Mouse (Mus musculus) lung, postnatal 0 days (tissue): Measurements from ENCODE around the gene Trim75. TPM values are rescaled to one million over a fixed set of nuclear protein-coding genes. Genes with fewer than 3 reads are reported as not detected.

Source experiments
- ATAC-seq: fragments of 200-750 bp; cut with Nextera tagmentation; 2 replicates; pipeline ENCODE4 v1.8.0; 2017; ENCODE audit warnings: moderate library complexity
- DNase-seq: peaks from one replicate; pipeline ENCODE4 v3.0.0-alpha.2; 2016; ENCODE audit warnings: low spot score
- H3K27ac ChIP-seq: fragments of 300-500 bp; sonication (generic); 2 replicates; pipeline ENCODE4 v1.5.1; 2014; ENCODE audit warnings: antibody characterized with exemption, mild to moderate bottlenecking, low read length, mixed read lengths
- H3K27me3 ChIP-seq: fragments of 300-500 bp; sonication (generic); replicated peaks from 2 replicates; pipeline ENCODE4 v1.6.1; 2014; ENCODE audit warnings: low read length, mixed read lengths; ENCODE audit not compliant: insufficient read depth
- H3K36me3 ChIP-seq: fragments of 300-500 bp; sonication (generic); 2 replicates; pipeline ENCODE4 v1.6.1; 2014; ENCODE audit warnings: low read length, mixed read lengths; ENCODE audit not compliant: insufficient read depth
- H3K4me1 ChIP-seq: fragments of 300-500 bp; sonication (generic); 2 replicates; pipeline ENCODE4 v1.6.1; 2014; ENCODE audit warnings: antibody characterized with exemption, low read depth, low read length, mixed read lengths; ENCODE audit not compliant: insufficient read depth
- H3K4me2 ChIP-seq: fragments of 300-500 bp; sonication (generic); replicated peaks from 2 replicates; pipeline ENCODE4 v1.6.1; 2014; ENCODE audit warnings: low read depth, mild to moderate bottlenecking, low read length, moderate library complexity, mixed read lengths
- H3K4me3 ChIP-seq: fragments of 300-500 bp; sonication (generic); 2 replicates; pipeline ENCODE4 v1.5.1; 2014; ENCODE audit warnings: low read depth, low read length
- H3K9ac ChIP-seq: fragments of 300-500 bp; sonication (generic); replicated peaks from 2 replicates; pipeline ENCODE4 v1.6.1; 2014; ENCODE audit warnings: low read depth, mild to moderate bottlenecking
- H3K9me3 ChIP-seq: fragments of 300-500 bp; sonication (generic); 2 replicates; pipeline ENCODE4 v1.6.1; 2016; ENCODE audit warnings: low read length, mixed read lengths
- CTCF ChIP-seq: IDR thresholded peaks from 2 replicates; pipeline ENCODE4 v1.5.1; 2016; ENCODE audit warnings: antibody characterized with exemption, mild to moderate bottlenecking
- EP300 ChIP-seq: IDR thresholded peaks from 2 replicates; pipeline ENCODE4 v1.6.1; 2016; ENCODE audit warnings: antibody characterized with exemption, mild to moderate bottlenecking, control low read depth
- WGBS: fragments of 180-500 bp; shearing (Covaris S2); extraction: QIAGEN DNeasy Blood & Tissue Kit; methylation state at CpG from one replicate; pipeline ENCODE4 v1.1.7; 2014; 5-methylcytosine and 5-hydroxymethylcytosine counted together
- polyA plus RNA-seq: library from polyadenylated mRNA; unstranded; fragments of >200 nt; fragmentation: Nextera tagmentation; extraction: Ambion mirVana; gene quantifications from 2 replicates; pipeline ENCODE4 v1.2.1, GENCODE M21; 2015

Gene Trim75
- polyA plus RNA-seq, 1 experiment from 2014 or later, result not detected

DNA sequence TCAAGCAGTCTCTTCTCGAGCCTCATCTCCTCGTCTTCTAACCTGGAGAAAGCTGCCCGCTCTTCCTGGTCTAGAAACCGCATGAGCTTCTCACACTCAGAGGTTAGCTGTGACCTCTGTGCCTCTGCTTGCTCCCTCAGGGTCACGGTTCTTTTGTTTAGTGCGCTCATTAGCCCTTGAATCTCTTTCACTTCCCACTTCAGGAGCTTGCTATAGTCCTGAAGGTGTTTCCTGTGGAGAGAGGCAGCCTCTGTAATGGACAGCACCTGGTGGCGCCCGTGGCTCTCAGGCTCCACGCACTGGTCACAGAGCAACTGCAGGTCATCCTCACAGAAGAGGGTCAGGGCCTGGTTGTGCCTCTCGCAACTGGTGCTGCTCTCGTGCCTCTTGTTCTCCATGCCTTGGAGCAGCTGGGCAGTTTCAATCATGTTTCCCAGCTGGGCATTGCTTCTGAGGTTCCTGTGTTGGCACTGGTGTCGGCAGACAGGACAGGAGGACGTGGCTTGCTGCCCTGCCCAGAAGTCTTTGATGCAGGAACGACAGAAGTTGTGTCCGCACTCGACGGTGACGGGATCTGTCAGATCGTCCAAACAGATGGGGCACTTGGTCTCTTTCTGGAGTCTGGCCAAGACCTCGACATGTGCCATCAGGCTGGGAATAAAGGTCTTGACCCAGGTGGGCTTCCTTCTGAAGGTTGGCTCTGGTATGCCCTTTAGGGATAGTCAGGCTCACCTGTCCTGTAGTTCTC is 4.3 kb downstream of the Trim75 start:
- H3K27me3 ChIP-seq, result no peaks in the 10 kb centered on the region

DNA sequence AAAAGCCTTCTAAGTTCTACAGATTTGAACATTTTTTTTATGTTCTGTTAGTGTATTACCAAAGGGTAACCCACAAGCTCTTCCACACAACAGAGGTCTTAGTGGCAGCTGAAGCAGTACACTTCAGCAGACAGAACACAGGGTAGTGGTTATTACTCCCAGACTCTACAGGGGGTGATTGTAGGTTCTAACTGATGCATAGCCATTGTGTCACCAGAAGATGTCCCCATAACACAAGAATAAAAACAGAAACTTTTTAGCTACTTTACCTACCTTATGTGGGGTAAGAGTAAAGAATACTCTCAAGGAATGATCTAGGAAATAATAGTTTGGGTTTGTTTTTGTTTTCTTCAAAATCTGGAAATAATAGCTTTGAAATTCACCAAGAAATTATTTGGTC is 24.8 kb downstream of the Trim75 start:
- no peak overlapping the region for H3K4me3 ChIP-seq
- no peak overlapping the region for H3K4me2 ChIP-seq
- no peak overlapping the region for H3K9ac ChIP-seq
- DNase-seq, result peak; percentile 32
- no peak overlapping the region for H3K27ac ChIP-seq
- H3K27me3 ChIP-seq, result no peaks in the 10 kb centered on the region
- H3K9me3 ChIP-seq, result no peaks in the 10 kb centered on the region
- H3K36me3 ChIP-seq, result peaks cover 11% of the 10 kb centered on the region; the same call in 1 of the 2 replicates
- H3K4me1 ChIP-seq, result no peaks in the 10 kb centered on the region
- no peak for TF ChIP-seq EP300
- TF ChIP-seq CTCF, result peak; percentile 44
- no peak for ATAC-seq

More for the DNA sequence above, 4.3 kb downstream of the Trim75 start:
- no peak for TF ChIP-seq CTCF
- no peak for TF ChIP-seq EP300
- Histone ChIP-seq H3K4me1 (no peaks in the 10 kb centered on the region), H3K9ac (no peak overlapping the region), H3K4me2 (no peak overlapping the region), H3K4me3 (no peak overlapping the region), H3K36me3 (no peaks in the 10 kb centered on the region), H3K9me3 (no peaks in the 10 kb centered on the region), H3K27ac (no peak overlapping the region)
- 53% methylated on average over 20 of the region's 20 CpGs for WGBS
- ATAC-seq (no peak), DNase-seq (no peak)

DNA sequence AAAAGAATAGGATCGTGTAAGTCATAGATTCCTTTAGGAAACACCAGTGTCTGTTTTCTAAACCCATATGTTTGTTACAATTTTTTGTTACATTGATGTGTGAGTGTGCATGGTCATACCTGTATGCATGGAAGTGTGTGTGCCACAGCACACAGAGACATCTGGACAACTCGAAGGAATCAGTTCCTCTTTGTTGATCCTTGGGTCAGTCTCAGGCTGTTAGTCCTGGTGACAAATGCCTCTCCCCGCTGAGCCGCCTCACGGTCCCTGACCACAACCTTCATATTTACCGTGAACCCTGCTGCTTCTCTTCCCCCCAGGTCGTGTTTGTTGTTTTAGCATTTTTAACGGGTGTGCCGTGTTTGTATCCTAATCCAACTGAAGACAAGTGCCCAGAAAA is 28.6 kb downstream of the Trim75 start:
- H3K4me2 ChIP-seq, result no peak overlapping the region
- no peaks in the 10 kb centered on the region for H3K4me1 ChIP-seq
- no peak overlapping the region for H3K27ac ChIP-seq
- H3K4me3 ChIP-seq, result no peak overlapping the region
- 79% methylated on average over 9 of the region's 9 CpGs for WGBS
- H3K36me3 ChIP-seq, result peaks cover 8% of the 10 kb centered on the region; the same call in 1 of the 2 replicates
- H3K27me3 ChIP-seq, result no peaks in the 10 kb centered on the region
- ATAC-seq, result no peak
- no peak overlapping the region for H3K9ac ChIP-seq
- no peak for DNase-seq
- H3K9me3 ChIP-seq, result no peaks in the 10 kb centered on the region
- TF ChIP-seq CTCF (no peak), EP300 (no peak)

DNA sequence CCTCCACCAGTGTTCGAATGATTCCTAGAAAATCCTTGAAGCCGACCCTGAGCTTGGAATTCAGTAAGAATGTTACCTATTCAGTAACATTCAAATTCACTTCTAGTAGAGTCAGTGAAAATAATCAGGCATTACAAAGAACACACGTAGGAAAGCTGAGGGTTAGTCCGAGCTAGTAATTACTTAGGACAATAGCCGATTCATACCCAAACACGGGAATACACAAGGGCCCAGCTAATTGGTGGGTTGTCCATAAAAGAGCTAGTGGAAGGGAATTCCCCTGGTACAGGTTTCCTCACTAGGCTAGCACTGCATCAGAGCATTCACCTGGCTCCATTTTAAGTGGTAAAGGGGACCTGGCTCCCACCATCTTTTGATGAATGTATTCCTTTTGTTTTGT is 35.5 kb downstream of the Trim75 start:
- Histone ChIP-seq H3K4me3 (no peak overlapping the region), H3K4me2 (no peak overlapping the region), H3K9me3 (no peaks in the 10 kb centered on the region), H3K27me3 (no peaks in the 10 kb centered on the region), H3K4me1 (no peaks in the 10 kb centered on the region; the same call in 1 of the 2 replicates), H3K36me3 (no peaks in the 10 kb centered on the region), H3K9ac (no peak overlapping the region), H3K27ac (no peak overlapping the region)
- ATAC-seq (no peak), DNase-seq (no peak)
- WGBS, result 93% methylated on average over 6 of the region's 6 CpGs
- no peak for TF ChIP-seq CTCF
- TF ChIP-seq EP300, result no peak

DNA sequence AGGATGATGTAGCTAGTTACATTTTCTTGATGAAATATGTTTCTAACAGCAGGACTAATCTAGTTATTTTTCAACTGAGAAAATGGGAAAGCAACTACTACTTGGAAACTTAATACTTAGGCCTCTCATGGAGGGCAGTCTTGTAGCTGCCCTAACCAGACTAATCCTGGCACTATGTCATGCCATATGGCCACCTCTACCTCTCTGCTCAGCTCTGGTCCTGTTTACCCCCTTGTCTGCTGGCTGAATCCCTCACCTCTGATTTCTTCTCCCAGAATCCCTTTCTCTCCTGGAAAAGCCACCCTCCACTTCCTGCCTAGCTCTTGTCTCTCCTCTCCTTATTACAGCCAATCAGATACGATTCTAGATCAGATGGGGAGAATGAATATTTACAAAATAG is 39.3 kb downstream of the Trim75 start:
- no peak for TF ChIP-seq CTCF
- no peak for TF ChIP-seq EP300
- H3K4me3 ChIP-seq, result no peak overlapping the region
- H3K27ac ChIP-seq, result no peak overlapping the region
- no peaks in the 10 kb centered on the region for H3K27me3 ChIP-seq
- no peaks in the 10 kb centered on the region for H3K9me3 ChIP-seq
- 88% methylated on average over 1 of the region's 1 CpGs for WGBS
- H3K4me1 ChIP-seq, result no peaks in the 10 kb centered on the region; the same call in 1 of the 2 replicates
- ATAC-seq (no peak), DNase-seq (no peak)
- no peaks in the 10 kb centered on the region for H3K36me3 ChIP-seq
- H3K4me2 ChIP-seq, result no peak overlapping the region
- no peak overlapping the region for H3K9ac ChIP-seq

DNA sequence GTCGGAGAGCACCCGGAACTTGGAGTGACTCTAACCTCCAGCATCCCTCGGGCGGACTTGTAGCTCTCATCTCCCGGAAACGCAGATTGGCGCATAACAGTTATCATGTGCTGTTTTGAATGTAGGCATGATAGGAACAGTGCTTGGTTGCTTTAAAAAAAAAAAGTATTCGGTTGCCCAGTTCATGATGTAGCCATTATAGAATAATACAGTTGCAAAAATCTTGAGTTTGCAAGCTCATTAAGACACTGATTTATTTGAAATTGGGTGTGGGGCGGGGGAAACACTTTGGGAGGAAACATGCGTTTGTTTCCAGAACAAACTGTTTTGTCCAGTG is 40.0 kb downstream of the Trim75 start:
- no peak for TF ChIP-seq CTCF
- TF ChIP-seq EP300, result no peak
- peak overlapping the region; percentile 61 for H3K4me2 ChIP-seq
- no peaks in the 10 kb centered on the region; the same call in 1 of the 2 replicates for H3K4me1 ChIP-seq
- ATAC-seq (no peak), DNase-seq (no peak)
- peak overlapping the region; percentile 91 for H3K27ac ChIP-seq
- peak overlapping the region; percentile 58 for H3K9ac ChIP-seq
- no peaks in the 10 kb centered on the region for H3K36me3 ChIP-seq
- H3K4me3 ChIP-seq, result peak overlapping the region; percentile 80
- no peaks in the 10 kb centered on the region for H3K27me3 ChIP-seq
- WGBS, result 5% methylated on average over 10 of the region's 10 CpGs
- H3K9me3 ChIP-seq, result no peaks in the 10 kb centered on the region
